Mouse (Mus musculus) kidney, postnatal 10 days (tissue): ENCODE data around the gene Kcnip1.

Experiments used
- DNase-seq: peaks from one replicate; pipeline ENCODE4 v3.0.0; 2021; ENCODE audit warnings: mixed read lengths

Kcnip1 gene

DNA sequence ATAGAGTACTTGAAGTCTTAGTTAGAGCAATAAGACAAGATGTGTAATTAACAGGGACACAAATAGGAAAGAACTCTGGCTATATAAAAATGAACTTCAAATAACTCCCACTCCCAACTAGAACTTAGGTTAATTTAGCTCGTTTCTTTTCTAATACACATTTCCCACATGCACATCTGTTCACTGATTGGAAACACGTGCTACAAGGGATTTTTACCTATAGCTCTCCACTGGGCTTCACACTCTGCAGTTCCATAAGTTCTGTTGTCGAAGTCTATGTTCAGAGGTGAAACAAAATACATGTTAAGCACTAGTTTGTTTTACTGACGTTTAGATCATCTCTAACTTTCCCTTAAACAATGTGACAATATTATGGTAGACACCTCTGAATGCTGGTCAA lies 12.8 kb downstream of the Kcnip1 start:
- DNase-seq: no peak

DNA sequence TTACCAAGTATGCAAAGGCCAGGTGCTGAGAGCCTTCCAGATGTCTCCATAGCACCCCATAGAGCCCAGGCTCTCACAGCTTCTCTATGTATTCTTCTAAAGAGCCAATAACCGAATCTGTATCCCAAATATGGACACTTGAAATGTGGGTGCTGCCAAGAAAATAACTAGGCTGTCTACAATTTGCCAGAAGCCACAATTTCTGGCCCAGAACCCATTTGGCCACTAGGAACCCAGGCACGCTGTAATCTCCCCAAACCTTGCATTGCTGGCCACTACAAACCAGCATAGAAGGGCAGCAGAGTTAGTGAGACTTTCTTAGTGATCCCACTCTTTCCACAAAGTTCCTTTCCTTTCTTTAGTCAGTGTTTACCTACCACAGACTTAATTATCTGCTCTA lies 17.8 kb downstream of the Kcnip1 start:
- DNase-seq: no peak

DNA sequence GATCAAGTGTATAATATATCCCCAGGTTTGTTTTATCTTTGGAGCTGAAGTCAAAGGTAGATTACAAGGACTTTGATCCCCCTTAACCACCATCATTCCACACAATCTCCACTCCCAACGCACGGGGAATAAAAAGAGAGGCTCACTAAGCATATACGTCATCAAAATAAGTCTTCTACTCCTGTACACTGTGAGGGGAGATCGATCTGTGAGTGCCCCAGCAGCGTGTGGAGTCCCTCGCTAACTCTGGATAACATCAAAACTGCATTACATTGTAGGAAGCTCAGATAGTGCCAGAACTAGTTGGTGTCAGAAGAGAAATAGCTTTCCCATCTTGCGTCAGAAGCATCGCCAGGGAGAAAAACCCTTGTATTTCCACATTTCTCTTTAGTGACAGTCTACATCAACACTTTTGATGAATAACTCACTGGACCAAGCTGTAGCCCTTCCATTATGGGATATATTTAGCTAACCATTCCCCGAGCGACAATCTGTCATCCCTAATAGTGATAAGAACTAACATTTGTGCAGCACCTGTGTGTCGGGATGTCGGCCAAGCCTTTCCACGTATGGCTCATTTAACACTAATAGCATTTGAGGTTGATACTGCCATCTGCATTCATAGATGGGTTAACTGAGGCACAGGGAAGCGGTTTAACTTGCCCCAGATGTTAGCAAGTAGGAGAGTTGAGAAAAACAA lies 18.5 kb downstream of the Kcnip1 start:
- no peak for DNase-seq

DNA sequence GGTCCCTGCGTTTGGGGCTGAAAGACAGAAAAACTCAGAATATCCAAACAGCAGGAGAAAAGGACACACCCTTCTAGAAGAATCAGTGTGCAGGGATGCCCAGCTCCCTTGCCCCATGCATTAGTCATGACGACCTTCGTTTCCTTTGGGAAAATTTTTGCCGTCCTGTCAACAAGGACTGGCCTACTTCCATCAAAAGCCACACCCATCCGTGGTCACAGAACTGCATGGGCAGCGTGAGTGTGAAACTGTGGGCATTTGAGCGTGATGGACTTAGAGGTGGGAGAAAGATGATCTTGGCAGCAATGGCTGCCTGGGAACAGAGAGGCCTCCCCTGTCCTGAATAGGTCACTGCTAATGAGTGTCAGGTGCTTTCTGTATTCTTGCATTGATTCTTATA lies 20.8 kb downstream of the Kcnip1 start:
- no peak for DNase-seq

DNA sequence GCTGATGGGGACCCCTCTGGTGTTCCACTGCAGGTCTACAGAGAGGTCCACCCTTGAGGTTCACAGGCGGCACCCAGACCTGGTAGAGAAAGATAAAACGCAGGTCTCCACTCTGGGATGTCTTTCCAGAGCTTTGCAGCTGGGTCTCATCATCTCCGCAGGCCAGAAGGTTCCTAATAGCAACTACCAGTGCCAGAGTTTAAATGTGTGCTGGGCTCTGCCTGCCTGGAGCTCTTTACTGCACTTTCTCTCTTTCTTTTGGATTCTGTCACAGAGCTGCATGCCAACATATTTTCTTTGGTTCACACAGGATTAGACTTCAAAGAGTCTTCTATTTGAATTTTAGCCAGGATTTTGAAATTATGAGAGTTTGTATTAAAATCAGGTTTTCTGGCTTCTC lies 23.8 kb downstream of the Kcnip1 start:
- peak; percentile 43 for DNase-seq

DNA sequence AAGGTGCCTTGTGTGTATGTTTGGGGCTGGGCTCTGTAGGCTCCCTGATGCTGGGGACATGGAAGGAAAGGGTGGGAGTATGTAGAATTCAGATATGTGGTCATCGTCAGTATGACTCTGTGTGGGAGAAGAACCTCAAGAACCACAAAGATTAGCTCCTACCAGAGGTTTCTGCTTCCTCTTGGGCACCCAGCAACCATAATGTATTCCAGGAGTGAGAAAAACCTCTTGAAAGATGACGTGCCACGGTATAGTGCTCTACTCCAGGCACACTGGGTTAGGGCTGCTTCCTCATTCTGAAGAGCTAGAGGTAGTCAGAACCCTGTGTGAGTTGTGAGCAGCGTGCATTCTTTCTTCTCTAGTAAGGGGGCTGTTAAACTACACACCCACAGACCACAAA lies 25.2 kb downstream of the Kcnip1 start:
- DNase-seq: no peak

DNA sequence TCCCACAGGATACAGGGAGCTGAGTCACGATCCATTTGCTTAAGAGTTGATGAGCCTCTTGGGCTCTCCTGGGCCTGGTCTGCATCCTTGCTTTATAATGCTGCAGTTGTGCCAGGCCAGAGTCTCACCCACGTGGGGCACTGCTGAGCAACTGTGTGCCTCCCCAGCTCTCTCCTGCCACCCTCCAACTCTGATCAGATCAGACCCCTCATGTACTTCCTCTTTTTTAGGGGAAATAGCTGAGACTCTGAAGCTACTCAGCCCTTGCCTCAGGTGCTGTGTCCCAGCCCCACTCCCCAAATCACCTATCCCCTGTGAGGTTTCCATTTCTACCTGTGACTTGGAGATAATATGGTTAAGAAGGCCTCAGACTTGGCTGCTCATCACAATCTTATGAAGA lies 27.6 kb downstream of the Kcnip1 start:
- no peak for DNase-seq

DNA sequence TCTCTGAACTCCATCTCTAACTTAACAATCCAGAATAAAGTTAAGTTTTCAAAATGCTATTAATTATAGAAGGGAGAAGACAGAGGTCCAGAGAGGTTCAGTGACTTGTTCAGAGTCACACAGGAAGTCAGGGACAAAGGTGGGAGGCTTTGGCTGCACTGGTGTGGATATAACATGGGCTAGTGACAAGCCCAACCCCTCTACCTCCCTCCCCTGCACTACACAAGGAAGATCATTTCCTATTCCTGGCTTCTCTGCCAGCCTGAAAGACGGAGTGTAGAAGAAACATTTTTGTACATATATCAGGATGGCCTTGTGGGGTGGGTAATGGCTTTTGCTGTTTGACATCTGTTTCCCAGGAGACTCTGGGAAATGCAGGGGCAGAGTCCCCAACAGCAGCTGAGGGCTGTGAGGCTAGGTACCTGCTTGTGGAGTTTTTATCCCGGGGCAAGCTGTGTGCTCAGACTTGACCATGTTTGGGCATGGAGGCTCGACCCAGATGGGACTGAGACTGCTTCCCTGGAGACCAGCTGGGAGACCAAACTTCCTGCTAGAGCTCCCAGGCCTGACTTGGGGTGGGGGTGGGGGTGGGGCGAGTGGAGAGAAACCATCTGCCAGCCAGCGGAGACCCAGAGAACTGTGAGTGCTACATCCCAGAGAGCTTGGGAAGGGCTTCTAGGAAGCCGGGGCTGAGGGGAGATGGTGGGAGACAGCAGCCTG lies 30.1 kb downstream of the Kcnip1 start, which contains the start of gene Kcnmb1:
TSS of gene Kcnmb1 (plus strand) at position 326 of the 720 bp plus-strand sequence.
- peak; percentile 60 for DNase-seq

DNA sequence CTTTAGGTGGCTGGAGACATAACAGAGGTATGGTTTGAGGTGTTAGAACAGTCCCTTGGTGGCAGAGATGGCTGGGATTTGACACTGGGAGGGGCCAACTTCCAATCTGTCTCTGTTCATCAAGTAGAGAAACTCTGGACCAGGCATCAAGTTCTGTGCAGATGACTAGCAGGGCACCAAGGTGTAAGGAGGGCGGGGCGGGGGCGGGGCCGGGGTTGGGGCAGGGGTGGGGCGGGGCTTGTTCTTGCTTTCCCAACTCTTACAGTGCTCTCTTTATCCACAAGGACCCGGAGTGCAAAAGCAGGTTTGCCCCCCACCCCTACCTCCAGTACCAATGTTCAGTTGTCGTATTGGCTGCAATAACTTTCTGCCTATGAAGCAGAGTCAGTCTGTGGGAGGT lies 30.8 kb downstream of the Kcnip1 start:
- no peak for DNase-seq

DNA sequence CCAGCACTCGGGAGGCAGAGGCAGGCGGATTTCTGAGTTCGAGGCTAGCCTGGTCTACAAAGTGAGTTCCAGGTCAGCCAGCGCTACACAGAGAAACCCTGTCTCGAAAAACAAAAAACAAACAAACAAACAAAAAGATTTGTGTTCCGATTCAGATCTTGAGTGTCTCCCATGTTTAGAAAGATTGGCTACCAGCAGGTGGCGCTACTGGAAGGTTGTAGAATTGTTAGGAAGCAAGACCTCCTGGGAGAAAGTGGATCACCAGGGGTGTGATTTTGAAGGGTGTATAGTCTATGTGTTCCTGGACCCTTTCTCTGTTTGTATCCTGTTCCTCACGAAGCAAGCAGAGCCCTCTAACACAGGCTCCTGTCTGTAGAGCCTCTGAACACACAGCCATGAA lies 34.2 kb downstream of the Kcnip1 start:
- DNase-seq: peak; percentile 71

DNA sequence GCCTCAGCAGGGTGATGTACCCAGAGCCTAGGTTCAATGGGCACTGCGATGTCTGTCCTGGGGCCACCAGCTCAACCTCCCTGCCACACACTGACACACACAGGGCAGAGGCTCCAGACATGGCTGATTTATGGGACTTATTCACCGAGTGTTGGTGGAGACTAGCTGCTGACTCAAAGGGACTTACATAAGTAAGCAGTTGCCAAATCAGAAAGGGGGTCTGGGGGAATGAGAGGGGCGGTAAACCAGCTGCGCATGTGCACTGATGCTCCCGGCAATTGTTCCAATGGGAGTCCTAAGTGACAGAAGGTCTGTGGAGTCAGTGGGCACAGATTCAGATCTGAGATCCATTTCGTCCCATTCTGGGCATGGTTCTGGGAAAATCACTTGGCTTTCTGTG lies 35.4 kb downstream of the Kcnip1 start:
- DNase-seq: no peak

DNA sequence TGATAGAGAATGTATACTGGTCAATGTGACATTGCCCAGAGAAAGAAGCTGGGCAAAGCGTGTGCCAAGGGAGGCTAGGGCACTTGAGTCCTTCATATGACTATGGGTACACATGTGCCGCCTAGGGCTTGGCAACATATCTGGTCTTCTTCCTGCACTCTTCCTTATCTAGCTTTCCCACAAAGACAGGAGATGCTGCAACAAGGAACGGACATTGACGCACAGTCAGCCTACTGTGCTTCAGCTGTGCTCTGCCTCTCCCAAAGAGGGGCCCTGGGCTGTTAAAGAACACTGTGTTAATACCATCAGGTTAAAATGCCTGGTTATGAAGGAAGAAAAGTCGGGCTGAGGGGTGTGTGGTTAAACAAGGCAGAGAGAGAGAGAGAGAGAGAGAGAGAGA lies 36.3 kb downstream of the Kcnip1 start:
- no peak for DNase-seq

DNA sequence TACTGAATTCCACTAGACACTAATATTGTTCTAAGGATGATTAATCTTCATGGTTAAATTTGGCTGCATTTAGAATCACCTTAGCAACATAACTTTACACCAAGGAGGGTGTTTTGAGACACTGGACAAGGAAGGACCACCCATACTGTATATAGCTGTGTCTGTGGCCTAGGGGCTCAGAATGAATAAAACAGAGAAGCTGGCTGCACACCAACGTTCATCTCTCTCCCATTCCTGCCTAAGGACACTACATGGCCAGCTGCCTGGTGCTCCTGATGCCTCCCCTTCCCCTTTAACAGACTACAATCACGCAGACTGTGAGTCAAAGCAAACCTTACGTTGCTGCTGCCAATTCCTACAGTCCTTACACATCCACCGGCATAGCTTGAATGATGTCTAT lies 37.0 kb downstream of the Kcnip1 start:
- no peak for DNase-seq

DNA sequence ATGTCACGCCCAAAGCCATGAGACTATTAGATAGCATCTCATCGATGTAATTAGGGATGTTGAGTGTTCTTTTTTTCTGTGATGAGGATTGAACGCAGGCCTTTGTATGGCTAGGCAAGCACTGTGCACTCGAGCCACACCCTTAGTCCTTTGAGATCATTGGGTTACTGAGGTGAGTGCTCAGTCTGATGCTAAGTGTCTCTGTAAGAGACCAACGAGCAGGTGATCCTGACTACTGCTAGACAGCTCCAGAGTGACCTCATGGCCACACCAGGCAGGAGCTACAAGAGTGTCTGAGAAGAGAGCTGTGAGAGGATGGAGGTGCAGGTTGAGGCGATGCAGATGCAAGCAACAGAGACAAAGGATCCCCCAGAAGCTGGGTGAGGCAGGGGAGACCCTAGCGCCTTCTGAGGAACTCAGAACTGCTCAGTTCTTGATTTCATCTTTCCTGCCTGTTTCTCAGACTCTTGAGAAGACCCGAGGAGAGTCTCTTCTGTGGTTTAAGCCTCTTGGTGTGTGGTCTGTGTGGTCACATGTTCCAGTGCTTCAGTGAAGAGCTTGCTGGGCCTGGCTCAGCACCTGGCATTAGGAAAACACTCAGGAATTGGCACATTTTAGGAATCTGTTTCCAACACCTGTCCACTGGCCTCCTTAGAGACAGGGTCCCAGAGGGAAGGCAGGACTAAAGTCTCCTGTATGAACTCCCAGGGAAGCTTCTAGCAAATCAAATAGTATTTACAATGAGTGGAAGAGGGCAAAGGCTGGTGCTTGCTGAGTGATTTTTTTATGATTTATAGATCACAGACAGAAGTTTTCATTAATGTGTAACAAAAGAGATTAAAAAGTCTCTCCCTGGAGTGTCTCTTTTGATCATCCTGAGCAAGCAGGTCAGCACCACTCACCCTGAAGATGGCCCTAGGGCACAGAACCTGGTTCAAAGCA lies 41.0 kb downstream of the Kcnip1 start:
- DNase-seq: no peak

DNA sequence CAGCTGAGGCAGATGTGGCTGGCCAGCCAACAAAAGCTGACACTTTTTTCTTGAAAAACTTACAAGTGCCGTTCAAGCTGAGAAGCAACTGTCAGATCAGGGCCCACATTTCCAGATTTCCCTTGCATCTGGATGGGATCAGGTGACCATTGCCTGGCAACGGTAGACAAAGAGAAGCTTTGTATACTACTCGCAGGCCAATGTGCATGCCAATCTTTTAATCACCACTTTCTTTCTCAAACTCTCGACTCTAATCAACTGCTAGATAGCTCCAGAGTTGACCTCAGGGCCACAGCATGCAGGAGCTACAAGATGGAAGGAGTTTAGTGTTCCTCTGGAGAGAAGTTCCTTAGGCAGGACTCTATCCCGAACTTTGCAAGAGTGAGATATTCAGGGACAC lies 41.8 kb downstream of the Kcnip1 start:
- no peak for DNase-seq

DNA sequence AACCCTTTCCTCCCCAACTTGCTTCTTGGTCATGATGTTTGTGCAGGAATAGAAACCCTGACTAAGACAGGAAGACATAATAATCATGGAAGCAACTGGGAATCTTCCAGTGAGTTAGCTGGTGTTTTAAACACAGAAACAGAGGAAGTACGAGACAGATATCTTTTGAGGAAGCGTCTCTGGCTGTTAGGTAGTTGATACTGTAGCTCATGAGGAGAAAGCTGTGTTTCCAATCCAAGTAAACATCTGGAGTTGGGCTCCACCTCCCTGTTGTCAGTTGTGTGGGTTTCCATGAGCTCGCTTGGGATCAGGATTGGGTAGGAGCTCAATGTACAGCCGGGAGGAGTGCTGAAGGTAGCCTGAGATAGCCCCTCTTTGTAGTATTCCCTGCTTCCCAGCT lies 46.5 kb downstream of the Kcnip1 start:
- no peak for DNase-seq

DNA sequence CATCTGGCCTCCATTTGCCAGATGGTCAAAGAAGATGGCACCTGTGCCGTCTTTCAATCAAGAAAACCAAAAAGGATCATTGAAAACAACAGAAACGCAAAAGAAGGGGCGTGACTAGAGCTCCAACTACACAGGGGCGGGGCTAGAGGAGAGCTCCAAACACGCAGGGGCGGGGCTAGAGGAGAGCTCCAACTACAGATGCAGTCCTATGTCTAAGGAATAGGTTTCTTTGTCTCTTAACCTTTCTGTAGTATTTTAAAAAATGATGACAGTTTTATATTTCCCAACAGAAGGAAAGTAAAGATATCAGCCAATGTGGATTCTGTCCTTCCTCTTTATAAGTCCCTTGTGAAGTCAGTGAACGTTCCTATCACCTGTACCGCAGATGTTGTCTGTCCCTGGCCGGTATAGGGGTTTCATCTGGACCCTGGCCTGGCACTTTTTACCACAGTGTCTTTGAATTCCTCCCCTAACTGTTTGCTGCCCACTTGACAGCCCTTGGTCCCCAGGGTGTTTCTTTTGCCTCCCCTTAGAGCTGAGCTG lies 48.1 kb downstream of the Kcnip1 start:
- DNase-seq: no peak

DNA sequence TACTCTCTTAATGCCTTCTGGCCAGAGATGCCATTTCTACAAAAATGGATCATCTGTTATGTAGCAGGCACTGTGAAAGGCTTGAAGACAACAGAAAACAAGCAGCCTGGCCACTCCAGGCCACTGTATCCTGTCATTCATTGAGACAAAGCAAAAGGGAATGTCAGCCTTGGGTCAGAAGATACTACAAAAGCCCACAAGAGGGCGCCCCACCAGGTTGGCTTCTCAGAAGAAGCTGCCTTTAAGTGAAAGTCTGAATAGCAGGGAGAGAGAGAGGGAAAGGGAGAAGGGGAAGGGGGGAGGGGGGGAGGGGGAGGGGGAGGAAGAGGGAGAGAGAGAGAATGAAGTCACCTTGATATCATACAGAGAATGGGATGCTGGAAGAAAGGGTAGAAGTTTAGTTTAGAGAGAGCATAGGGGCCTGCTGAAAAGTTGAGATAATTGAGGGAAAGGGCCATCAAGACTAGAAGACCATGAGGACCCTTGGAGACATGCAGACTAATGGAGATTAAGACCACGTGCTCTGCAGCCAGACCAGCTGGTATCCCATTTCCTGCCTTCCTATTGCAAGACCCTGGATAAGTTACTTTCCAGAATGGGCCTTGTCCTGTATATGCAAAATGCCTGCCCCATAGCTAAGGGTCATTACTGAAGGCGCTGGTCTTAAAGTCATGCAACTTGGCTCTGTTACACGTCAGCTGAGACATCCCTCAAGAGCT lies 48.7 kb downstream of the Kcnip1 start:
- peak; percentile 52 for DNase-seq

DNA sequence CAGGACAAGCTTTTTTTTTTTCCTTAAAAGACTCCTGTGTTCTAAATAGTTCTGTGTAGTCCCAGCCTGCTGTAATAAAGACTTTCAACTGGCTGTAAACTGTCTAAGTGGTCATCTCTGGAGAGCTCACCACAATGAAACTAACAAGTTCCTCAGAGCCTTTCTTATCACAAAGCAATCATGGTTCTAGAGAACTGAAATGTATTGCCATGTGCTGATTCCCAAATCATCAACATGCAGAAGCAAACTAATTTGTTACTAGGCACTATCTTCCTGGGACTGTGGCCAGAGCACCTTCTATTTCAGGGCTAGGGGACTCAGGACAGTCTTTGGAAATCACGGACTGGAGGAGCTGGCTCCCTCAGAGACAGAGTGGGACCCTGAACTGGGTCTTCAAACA lies 49.4 kb downstream of the Kcnip1 start:
- DNase-seq: no peak

DNA sequence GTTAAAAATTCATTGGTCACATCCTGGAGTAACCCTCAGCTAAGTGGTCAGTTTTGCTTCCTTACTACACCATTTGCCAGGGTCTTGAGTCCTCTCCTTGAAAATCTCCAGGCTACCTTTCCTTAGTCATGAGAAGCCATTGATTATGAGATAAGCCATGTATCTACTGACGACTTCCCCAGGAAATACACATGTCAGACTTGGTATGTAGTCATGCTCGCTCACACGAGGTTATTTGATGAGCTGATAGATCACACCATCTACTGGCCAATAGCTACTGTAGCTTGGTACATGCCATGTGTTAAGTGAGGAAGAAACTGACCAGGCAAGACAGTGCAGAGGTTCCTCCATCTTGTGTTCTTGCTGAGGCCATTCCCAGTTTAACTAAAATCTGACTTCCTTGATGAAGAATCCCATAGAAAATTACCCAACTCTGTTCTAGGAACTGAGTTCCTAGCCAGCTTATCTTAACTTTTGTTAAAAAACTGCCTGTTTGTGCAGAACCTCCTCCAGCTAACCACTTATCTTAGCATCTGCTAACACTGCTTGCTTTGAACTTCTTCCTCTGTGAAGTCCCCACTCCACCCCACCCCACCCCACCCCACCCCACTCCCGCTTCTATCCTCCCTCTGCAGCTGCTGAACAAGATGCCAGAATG lies 53.4 kb downstream of the Kcnip1 start:
- no peak for DNase-seq

DNA sequence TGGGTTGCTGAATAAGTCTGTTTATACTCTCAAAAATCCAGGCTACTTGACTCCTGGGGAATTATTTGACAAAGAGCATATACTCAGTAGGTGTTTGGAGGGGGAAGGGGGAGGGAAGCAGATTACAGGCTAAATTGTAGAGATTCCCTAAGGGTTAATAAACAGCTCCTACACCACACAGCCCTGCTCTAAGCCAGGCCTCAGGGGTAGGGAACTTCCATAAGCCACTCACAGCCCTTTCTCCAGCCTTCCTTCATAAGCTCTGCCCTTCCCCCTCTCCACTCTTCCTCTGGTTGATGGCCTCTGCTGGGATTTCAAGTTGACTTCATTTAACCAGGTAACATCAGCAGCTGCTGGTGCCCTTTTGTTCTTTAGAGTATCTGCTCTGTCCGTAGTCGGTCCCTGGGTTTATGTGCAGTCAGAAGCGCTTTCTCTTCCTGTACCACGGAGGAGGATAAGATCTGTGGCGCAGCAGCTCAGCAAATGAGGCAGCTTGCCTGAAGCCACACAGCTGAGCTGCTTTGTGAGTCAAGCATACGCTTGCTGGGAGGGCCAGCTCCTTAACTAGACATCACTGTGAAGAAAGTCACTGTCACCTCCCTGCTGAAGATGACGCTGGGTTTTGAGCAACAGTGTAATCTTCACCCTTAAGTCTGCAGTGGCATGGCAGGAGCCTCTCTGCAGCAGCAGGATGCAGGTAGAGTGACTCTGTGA lies 54.2 kb downstream of the Kcnip1 start:
- DNase-seq: peak; percentile 24
